In genomic region chr5:35104183-35104959, GRCm38 (mm10) we compare ENCODE assay signal across 8 mouse cellular contexts. TPM values are rescaled to one million over a fixed set of nuclear protein-coding genes. Genes with fewer than 3 reads are reported as not detected.
DNase-seq lines count a peak whose midpoint lies in the region; ATAC-seq and TF ChIP-seq lines count a peak whose summit lies in the region.

No protein-coding gene starts in this region.

- H3K9me3 ChIP-seq in heart, embryonic 14.5 days (ENCODE audit: control insufficient read depth, low read length) = no peaks in the 10 kb centered on the region
- H3K9me3 ChIP-seq in forebrain, embryonic 12.5 days = no peaks in the 10 kb centered on the region
- no peaks in the 10 kb centered on the region for H3K9me3 ChIP-seq in kidney, embryonic 16.5 days (ENCODE audit: low read length)

- peak overlapping the region; percentile 87 for H3K9ac ChIP-seq in heart, embryonic 14.5 days (ENCODE audit: low read length)
- H3K9ac ChIP-seq in forebrain, embryonic 12.5 days = peak overlapping the region; percentile 79; the same call in 1 of the 2 replicates
- peak overlapping the region; percentile 77 for H3K9ac ChIP-seq in kidney, embryonic 16.5 days (replicated peaks; ENCODE audit: low read length)

- peak overlapping the region; percentile 11 to 83 for H3K4me3 ChIP-seq in heart, embryonic 14.5 days (ENCODE audit: control insufficient read depth in 1 of 2, insufficient read depth in 1 of 2, low read depth in 1 of 2, low read length in 2 of 2)
- H3K4me3 ChIP-seq in forebrain, embryonic 12.5 days (replicated peaks) = peak overlapping the region; percentile 76
- H3K4me3 ChIP-seq in kidney, embryonic 16.5 days (ENCODE audit: low read length) = peak overlapping the region; percentile 75
- peak overlapping the region; percentile 57 for H3K4me3 ChIP-seq in myocyte

- peaks cover 4% of the 10 kb centered on the region for H3K79me2 ChIP-seq in myocyte (ENCODE audit: control insufficient read depth, insufficient read depth)

- no peak for TF ChIP-seq POLR2A in myocyte (IDR thresholded peaks at IDR 0.05; ENCODE audit: insufficient read length, low read depth)

- H3K4me2 ChIP-seq in heart, embryonic 14.5 days (ENCODE audit: low read length) = peak overlapping the region; percentile 86
- peak overlapping the region; percentile 72 for H3K4me2 ChIP-seq in forebrain, embryonic 12.5 days
- H3K4me2 ChIP-seq in kidney, embryonic 16.5 days (replicated peaks; ENCODE audit: low read depth, low read length) = peak overlapping the region; percentile 72
- H3K4me2 ChIP-seq in myocyte (ENCODE audit: low read depth) = peak overlapping the region; percentile 90

- H3K36me3 ChIP-seq in heart, embryonic 14.5 days (ENCODE audit: control insufficient read depth, insufficient read depth, low read length) = peaks cover 33% of the 10 kb centered on the region
- peaks cover 33% of the 10 kb centered on the region for H3K36me3 ChIP-seq in forebrain, embryonic 12.5 days (replicated peaks)
- peaks cover 21% of the 10 kb centered on the region for H3K36me3 ChIP-seq in kidney, embryonic 16.5 days (ENCODE audit: insufficient read depth, low read length)
- peaks cover 13% of the 10 kb centered on the region for H3K36me3 ChIP-seq in myocyte (ENCODE audit: control insufficient read depth, insufficient read depth)

- no peaks in the 10 kb centered on the region for H3K27me3 ChIP-seq in heart, embryonic 14.5 days (ENCODE audit: control insufficient read depth, insufficient read depth, low read length)
- no peaks in the 10 kb centered on the region for H3K27me3 ChIP-seq in forebrain, embryonic 12.5 days
- H3K27me3 ChIP-seq in kidney, embryonic 16.5 days (ENCODE audit: insufficient read depth, low read length) = no peaks in the 10 kb centered on the region
- peaks cover 7% of the 10 kb centered on the region for H3K27me3 ChIP-seq in myocyte (ENCODE audit: control insufficient read depth, insufficient read depth, insufficient read length)

- no peak for ATAC-seq in heart, embryonic 14.5 days (ENCODE audit: insufficient number of reproducible peaks, insufficient read depth, low FRiP score, low read depth)
- no peak for ATAC-seq in forebrain, embryonic 12.5 days (ENCODE audit: low FRiP score)
- peak; percentile 35 for ATAC-seq in kidney, embryonic 16.5 days (ENCODE audit: low FRiP score, low TSS enrichment)
- no peak for ATAC-seq in megakaryocyte progenitor cell, adult 5-6 weeks (replicated peaks; ENCODE audit: poor library complexity)

- H3ac ChIP-seq in myocyte (ENCODE audit: control insufficient read depth, insufficient read length) = peak overlapping the region; percentile 12

- no peak for DNase-seq in heart, postnatal 14 days
- DNase-seq in frontal cortex, adult 2 months (ENCODE audit: extremely low spot score in 1 of 2, low spot score in 1 of 2) = no peak
- no peak for DNase-seq in cerebellum, adult 9-11 months

- H3K4me1 ChIP-seq in heart, embryonic 14.5 days (ENCODE audit: control insufficient read depth in 2 of 2, insufficient read depth in 2 of 2, low read length in 2 of 2) = peaks cover 13 to 17% of the 10 kb centered on the region in 2 experiments
- H3K4me1 ChIP-seq in forebrain, embryonic 12.5 days = peaks cover 26% of the 10 kb centered on the region
- peaks cover 20% of the 10 kb centered on the region for H3K4me1 ChIP-seq in kidney, embryonic 16.5 days (ENCODE audit: insufficient read depth, low read length)

- no peak overlapping the region for H3K27ac ChIP-seq in heart, embryonic 14.5 days (replicated peaks in 1 of 2; ENCODE audit: control insufficient read depth in 1 of 2, insufficient read depth in 1 of 2, low read depth in 2 of 2, low read length in 2 of 2)
- H3K27ac ChIP-seq in forebrain, embryonic 12.5 days = no peak overlapping the region
- peak overlapping the region; percentile 54 for H3K27ac ChIP-seq in kidney, embryonic 16.5 days (ENCODE audit: low read length)

- WGBS in heart, embryonic 14.5 days = 57% methylated on average over 8 of the region's 8 CpGs
- WGBS in forebrain, embryonic 12.5 days = 59% methylated on average over 8 of the region's 8 CpGs
- WGBS in kidney, embryonic 16.5 days = 57% methylated on average over 8 of the region's 8 CpGs

- intact Hi-C loops in heart, postnatal 14 days (cut with DNase I) = no loop called here

TF ChIP-seq in myocyte, 11 proteins besides CTCF, POLR2A, EP300 and RAD21:
- TF ChIP-seq TCF3 (IDR thresholded peaks at IDR 0.05; ENCODE audit: insufficient read length, low read depth) = no peak
- TF ChIP-seq POLR2AphosphoS2 (IDR thresholded peaks at IDR 0.05; ENCODE audit: insufficient read length, low read depth) = no peak
- TF ChIP-seq MAX (IDR thresholded peaks at IDR 0.05; ENCODE audit: low read depth) = no peak
TF ChIP-seq in myocyte: peak in this region for 0.

RNA-seq across cellular contexts. Expression of gene Lrpap1, which starts 1.2 kb away (rescaled TPM):
- 124 and 150 TPM in 2 replicates for polyA plus RNA-seq in heart, embryonic 14.5 days (2014; fragmentation: Nextera tagmentation; extraction: Ambion mirVana)
- total RNA-seq in heart, postnatal 14 days (2021) = 10 to 100 TPM; 41.8 to 51.1 TPM
- polyA plus RNA-seq in forebrain, embryonic 12.5 days (2016; fragmentation: Nextera tagmentation; extraction: Ambion mirVana) = 94.7 and 96.2 TPM in 2 replicates
- polyA plus RNA-seq in kidney, embryonic 16.5 days (2015; fragmentation: Nextera tagmentation; extraction: Ambion mirVana) = 252 and 271 TPM in 2 replicates
- polyA plus RNA-seq in myocyte (2012; fragmentation: generic; extraction: Trizol) = 46.2 TPM
- total RNA-seq in megakaryocyte progenitor cell, adult 5-6 weeks (2015) = 32.4 and 41.8 TPM in 2 replicates
- 66.7 and 69.5 TPM in 2 replicates for total RNA-seq in megakaryocyte progenitor cell, adult 5-6 weeks (2017)
- 120 and 124 TPM in 2 replicates for polyA plus RNA-seq in frontal cortex, adult 2 months (2012; rRNA removed)

RNA-seq across cellular contexts. Expression of gene Dok7, which starts 47.8 kb away (rescaled TPM):
- 7.9 and 8.8 TPM in 2 replicates for polyA plus RNA-seq in heart, embryonic 14.5 days (2014; fragmentation: Nextera tagmentation; extraction: Ambion mirVana)
- total RNA-seq in heart, postnatal 14 days (2021) = 10 to 100 TPM; 36.3 to 38.1 TPM
- polyA plus RNA-seq in forebrain, embryonic 12.5 days (2016; fragmentation: Nextera tagmentation; extraction: Ambion mirVana) = 0.61 and 0.68 TPM in 2 replicates
- 1.0 and 1.3 TPM in 2 replicates for polyA plus RNA-seq in kidney, embryonic 16.5 days (2015; fragmentation: Nextera tagmentation; extraction: Ambion mirVana)
- polyA plus RNA-seq in myocyte (2012; fragmentation: generic; extraction: Trizol) = 49.5 TPM
- total RNA-seq in megakaryocyte progenitor cell, adult 5-6 weeks (2015) = 0.12 TPM in 1 of 2 replicates, not detected in the other
- total RNA-seq in megakaryocyte progenitor cell, adult 5-6 weeks (2017) = not detected in 2 replicates
- 12.7 and 13.5 TPM in 2 replicates for polyA plus RNA-seq in frontal cortex, adult 2 months (2012; rRNA removed)
